Mouse (Mus musculus): ENCODE measurements at regions not wholly inside any gene's neighbourhood (a gene's known extent, or its start where the extent isn't known, plus 50 kb on each side); places are given as distances from the start of the nearest gene placed in this dataset.
A peak's percentile ranks its signal among the peaks of the same experiment; 100 is the strongest.
"Not testable (repeated sequence)": the region's sequence is repeated elsewhere in the genome, so short reads cannot be mapped to it uniquely, and the experiment has no call there.

- peak; percentile 43 to 44 for DNase-seq
Measured at GRCm38 (mm10) chr16:3114473-3115335, 476.1 kb upstream of the Olfr161 start.

- DNase-seq = peak; percentile 26 to 35
Measured at GRCm38 (mm10) chr16:3115336-3116112, 475.3 kb upstream of the Olfr161 start.

- DNase-seq = peak; percentile 48 to 50
Measured at GRCm38 (mm10) chr16:3116113-3116511, 474.7 kb upstream of the Olfr161 start.

- DNase-seq = not testable (repeated sequence)
Measured at GRCm38 (mm10) chr16:3121216-3121615, 469.6 kb upstream of the Olfr161 start.

- not testable (repeated sequence) for DNase-seq
Measured at GRCm38 (mm10) chr16:3122145-3122860, 468.5 kb upstream of the Olfr161 start.

- peak; percentile 52 to 62 for DNase-seq
Measured at GRCm38 (mm10) chr16:3122861-3123477, 467.9 kb upstream of the Olfr161 start.

- DNase-seq = not testable (repeated sequence)
Measured at GRCm38 (mm10) chr16:3127317-3127716, 463.5 kb upstream of the Olfr161 start.
